Mouse (Mus musculus) 3134 (cell line): ENCODE measurements around the gene Lsp1.

Experiments
- DNase-seq: peaks from one replicate; pipeline ENCODE4 v3.0.0-alpha.2; 2011; ENCODE audit warnings: low spot score; ENCODE audit not compliant: insufficient read length; ENCODE audit errors: extremely low read depth

Lsp1 gene

DNA sequence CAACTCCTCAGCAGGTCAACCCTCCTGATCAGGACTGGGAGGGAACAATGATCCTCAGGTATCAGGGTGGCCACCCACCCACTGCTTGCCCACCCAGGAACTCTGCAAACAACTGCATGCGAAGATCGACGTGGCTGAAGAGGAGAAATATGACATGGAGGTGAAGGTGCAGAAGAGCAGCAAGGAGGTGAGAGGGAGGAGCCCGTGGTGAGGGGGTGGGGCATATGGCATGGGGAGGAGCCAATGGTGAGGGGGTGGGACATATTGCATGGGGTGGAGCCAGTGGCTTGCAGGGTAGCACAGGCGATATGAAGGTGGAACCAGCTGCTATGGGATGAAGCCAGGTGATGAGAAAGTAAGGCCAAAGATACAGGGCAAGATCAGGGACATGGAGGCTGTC, 17.1 kb upstream of the Lsp1 start:
- DNase-seq = no peak

GRCm38 (mm10) chr7:142444171-142444570, 16.4 kb upstream of the Lsp1 start:
- DNase-seq = no peak

GRCm38 (mm10) chr7:142445324-142445723, 15.3 kb upstream of the Lsp1 start:
- DNase-seq = no peak

DNA sequence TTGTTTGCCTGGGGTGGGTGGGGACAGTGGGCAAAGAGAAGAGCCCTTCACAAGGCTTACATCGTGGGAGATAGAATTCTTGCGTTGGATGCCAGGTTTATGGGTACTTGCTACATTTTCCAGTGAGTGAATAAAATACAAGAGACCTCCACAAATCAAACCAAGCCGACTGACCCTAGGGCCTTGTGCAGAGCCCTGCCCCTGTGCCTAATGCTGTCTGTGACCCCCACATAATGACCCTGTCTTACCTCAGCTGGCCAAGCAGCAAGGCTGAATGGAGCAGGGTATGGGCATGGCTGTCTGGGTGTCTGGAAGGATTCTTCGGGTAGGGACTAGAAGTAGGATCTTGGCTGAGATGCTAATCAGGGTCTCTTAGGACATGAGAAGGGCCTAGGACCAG, 14.3 kb upstream of the Lsp1 start:
- no peak for DNase-seq

GRCm38 (mm10) chr7:142449038-142449617, 11.5 kb upstream of the Lsp1 start:
- DNase-seq = no peak

- no peak for DNase-seq
Measured at GRCm38 (mm10) chr7:142454706-142455105, 5.9 kb upstream of the Lsp1 start.

- DNase-seq = no peak
Measured at GRCm38 (mm10) chr7:142455251-142455650, 5.4 kb upstream of the Lsp1 start.

GRCm38 (mm10) chr7:142456806-142457205, 3.8 kb upstream of the Lsp1 start:
- no peak for DNase-seq

GRCm38 (mm10) chr7:142457227-142457811, 3.3 kb upstream of the Lsp1 start:
- no peak for DNase-seq

DNA sequence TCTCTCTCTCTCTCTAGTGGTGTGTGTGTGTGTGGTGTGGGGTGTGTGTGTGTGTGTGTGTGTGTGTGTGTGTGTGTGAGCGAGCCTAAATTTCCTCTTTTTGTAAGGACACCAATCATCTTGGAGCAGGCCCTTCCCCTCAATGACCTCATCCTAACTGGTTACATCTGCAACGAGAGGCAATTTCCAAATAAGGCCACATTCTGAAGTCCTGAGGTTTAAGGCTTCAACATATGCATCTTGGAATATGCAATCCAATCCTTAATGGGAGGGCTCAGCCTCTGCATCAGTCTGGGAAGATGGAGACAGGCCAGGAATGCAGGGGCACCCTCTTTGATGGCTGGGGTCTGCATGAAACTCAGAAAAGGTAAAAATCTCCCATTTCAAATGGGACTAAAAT, 2.6 kb upstream of the Lsp1 start:
- no peak for DNase-seq

DNA sequence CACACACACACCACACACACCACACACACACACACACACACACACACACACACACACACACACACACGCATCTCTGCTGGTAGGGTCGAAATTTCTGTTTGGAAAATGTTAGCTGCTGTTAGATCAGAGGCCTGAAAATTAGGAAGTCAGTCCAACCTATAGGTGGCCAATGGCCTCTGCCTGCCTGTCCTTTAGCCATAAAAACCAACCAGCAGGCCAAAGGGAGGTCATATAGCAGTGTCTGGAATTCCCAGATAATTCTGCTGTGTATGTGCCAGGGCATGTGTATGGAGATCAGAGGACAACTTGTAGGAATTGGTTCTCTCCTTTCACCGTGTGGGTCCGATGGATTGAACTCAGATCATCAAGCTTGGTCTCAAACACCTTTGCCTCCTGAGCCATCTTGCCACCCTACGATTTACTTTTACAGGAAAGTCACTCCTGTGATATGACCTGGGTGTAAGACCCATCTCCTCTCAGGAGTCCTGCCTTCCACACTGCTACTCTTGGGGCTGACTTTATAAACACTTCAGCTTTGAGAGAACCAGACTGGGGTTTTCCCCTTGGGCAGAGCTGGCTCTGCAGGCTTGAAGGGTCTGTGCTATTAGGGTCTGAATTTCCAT, 1.8 kb upstream of the Lsp1 start:
- DNase-seq = no peak

DNA sequence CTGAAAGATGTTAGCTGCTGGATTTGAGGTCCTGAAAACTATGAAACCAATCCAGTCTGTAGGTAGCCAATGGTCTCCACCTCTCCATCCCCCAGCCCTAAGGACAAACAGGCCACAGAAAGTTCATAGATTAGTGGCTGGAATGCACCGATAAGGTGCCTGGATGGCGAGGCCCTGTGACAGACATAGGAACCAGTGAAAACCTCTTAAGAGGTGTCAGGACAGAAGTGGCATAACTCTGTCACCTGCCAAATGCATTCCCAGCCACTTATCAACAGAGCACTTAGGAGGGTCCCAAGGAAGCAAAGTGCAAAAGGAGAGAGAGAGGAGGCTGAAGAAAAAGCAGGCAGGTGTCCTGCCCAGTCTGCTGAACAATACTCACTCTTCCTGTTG, 1.3 kb upstream of the Lsp1 start:
- no peak for DNase-seq

GRCm38 (mm10) chr7:142461446-142461845, 837 bp downstream of the Lsp1 start:
- no peak for DNase-seq

DNA sequence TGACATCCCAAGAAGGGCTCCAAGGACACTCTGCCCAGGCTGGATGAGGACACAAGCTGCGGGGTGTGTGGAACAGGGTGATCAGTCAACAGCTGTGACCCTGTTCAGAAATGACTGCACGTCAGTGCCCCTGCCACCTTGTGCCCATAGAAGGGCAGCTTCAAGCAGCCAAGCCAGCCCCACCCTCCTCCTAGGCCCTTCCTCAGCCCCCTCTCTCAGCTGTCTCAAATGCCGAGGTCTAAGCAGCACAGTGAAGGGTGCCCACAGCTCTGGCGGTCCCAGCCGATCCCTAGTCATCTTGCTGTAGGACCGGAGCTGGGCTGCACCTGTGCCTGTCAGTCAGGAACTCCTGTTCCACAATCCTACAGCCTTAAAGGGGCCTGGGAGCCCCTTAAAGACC, 1.6 kb downstream of the Lsp1 start:
- DNase-seq = no peak

GRCm38 (mm10) chr7:142462594-142463078, 2.0 kb downstream of the Lsp1 start:
- DNase-seq = no peak

DNA sequence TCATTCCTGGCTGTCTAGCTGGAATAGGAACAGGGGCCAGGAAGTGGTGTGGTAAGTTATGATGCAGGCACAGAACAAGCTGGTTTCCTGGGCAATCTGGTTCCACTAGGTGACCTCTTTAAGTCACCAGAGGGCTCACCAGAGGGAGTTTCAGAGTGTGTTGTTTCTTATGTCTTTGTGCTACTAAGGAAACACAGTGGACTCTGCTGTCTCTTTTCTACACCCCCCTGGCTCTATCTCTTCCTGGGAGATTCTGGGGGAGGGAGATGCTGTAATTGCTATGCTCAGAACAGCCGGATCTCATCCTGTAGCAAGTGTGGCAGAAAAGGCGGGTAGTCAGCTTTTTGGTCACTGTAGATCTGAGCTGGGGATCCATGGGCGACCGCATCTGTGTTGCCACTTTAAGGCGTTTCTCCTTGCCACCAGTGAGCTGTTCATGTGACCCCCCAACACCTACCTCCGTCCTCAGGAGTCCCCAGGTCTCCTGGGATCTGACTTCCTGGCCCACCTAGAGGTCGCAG, 9.6 kb downstream of the Lsp1 start:
- DNase-seq = no peak

- peak; percentile 83 for DNase-seq
Measured at GRCm38 (mm10) chr7:142470808-142471413, 10.3 kb downstream of the Lsp1 start.

- peak; percentile 45 for DNase-seq
Measured at GRCm38 (mm10) chr7:142471414-142471861, 10.8 kb downstream of the Lsp1 start.

- DNase-seq = peak; percentile 52
Measured at GRCm38 (mm10) chr7:142471884-142472570, 11.4 kb downstream of the Lsp1 start.

DNA sequence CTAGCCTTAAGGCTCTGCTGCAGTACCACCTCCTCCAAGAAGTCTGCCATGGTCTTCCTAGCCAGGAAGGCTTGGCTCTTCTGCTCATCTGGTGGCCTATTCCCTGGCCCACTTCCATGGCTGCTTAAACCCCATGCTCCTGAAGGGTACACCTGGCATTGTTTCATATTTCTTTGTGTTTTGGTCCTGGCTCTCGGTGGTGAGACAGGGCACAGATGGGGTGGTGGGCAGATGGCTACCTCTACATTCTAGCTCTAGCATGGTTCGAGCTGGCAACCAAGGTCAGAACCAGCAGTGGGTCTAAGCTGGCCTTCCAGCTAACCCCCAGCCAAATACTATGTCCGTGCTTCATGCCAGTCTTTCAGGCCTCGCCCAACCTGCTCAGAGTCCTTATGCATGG, 12.3 kb downstream of the Lsp1 start:
- no peak for DNase-seq

GRCm38 (mm10) chr7:142473476-142473875, 12.9 kb downstream of the Lsp1 start:
- no peak for DNase-seq
